Comparison of ENCODE assay signal across 11 mouse cellular contexts in genomic region chr8:84785506-84785755, GRCm38 (mm10). TPM values are rescaled to one million over a fixed set of nuclear protein-coding genes. Genes with fewer than 3 reads are reported as not detected.
DNase-seq lines count a peak whose midpoint lies in the region; ATAC-seq and TF ChIP-seq lines count a peak whose summit lies in the region.
"Had no signal": no experiment of that assay in that cellular context is flagged by ENCODE, and none has a peak within 500 bp of the region (broad histone marks: within the 10 kb centered on the region; RNA-seq: fewer than 3 reads in every experiment).

No protein-coding gene starts in this region.

- no peak for ATAC-seq in embryonic facial prominence, embryonic 15.5 days (ENCODE audit: insufficient number of reproducible peaks, low FRiP score, low TSS enrichment, low read depth)
- no peak for ATAC-seq in limb, embryonic 13.5 days (ENCODE audit: low FRiP score, low read depth)
- ATAC-seq: intestine, embryonic 16.5 days had no signal

- no peaks in the 10 kb centered on the region for H3K36me3 ChIP-seq in embryonic facial prominence, embryonic 15.5 days
- peaks cover 4% of the 10 kb centered on the region; the same call in 1 of the 2 replicates for H3K36me3 ChIP-seq in limb, embryonic 13.5 days

- H3K4me3 ChIP-seq in cerebellum, adult 2 months (replicated peaks; ENCODE audit: insufficient read depth, low read depth, low read length): peak overlapping the region; percentile 64
- no peak overlapping the region; the same call in 1 of the 2 replicates for H3K4me3 ChIP-seq in layer of hippocampus, adult 2 months
- peak overlapping the region; percentile 19 for H3K4me3 ChIP-seq in embryonic facial prominence, embryonic 15.5 days (replicated peaks)
- H3K4me3 ChIP-seq in limb, embryonic 13.5 days: peak overlapping the region; percentile 34
- H3K4me3 ChIP-seq: erythroblast, embryonic 14.5 days had no signal

- H3K27ac ChIP-seq in cerebellum, adult 2 months (ENCODE audit: insufficient read depth, low read length): peak overlapping the region; percentile 92
- peak overlapping the region; percentile 97 for H3K27ac ChIP-seq in layer of hippocampus, adult 2 months
- no peak overlapping the region for H3K27ac ChIP-seq in embryonic facial prominence, embryonic 15.5 days (replicated peaks)
- no peak overlapping the region for H3K27ac ChIP-seq in limb, embryonic 13.5 days

- no peak for DNase-seq in cerebellum, adult 2 months
- no peak for DNase-seq in cerebellum, postnatal 25 days
- DNase-seq in layer of hippocampus, adult 2 months (ENCODE audit: low spot score in 2 of 2): no peak
- no peak for DNase-seq in layer of hippocampus, adult 8-10 months (ENCODE audit: low spot score in 2 of 2)
- no peak for DNase-seq in thymus, postnatal 10 days (ENCODE audit: low spot score in 2 of 2)
- no peak for DNase-seq in thymus, postnatal 36 days
- DNase-seq: liver had no signal

- no peaks in the 10 kb centered on the region for H3K27me3 ChIP-seq in cerebellum, adult 2 months (ENCODE audit: control insufficient read depth, insufficient read depth, low read length)
- peaks cover 27% of the 10 kb centered on the region for H3K27me3 ChIP-seq in embryonic facial prominence, embryonic 15.5 days
- peaks cover 96% of the 10 kb centered on the region for H3K27me3 ChIP-seq in limb, embryonic 13.5 days

- H3K9ac ChIP-seq in embryonic facial prominence, embryonic 15.5 days: no peak overlapping the region
- peak overlapping the region; percentile 63; the same call in 1 of the 2 replicates for H3K9ac ChIP-seq in limb, embryonic 13.5 days

- no peak for TF ChIP-seq POLR2A in cerebellum, adult 2 months (IDR thresholded peaks at IDR 0.05; ENCODE audit: borderline replicate concordance, insufficient read depth, low read length)

- peaks cover 71% of the 10 kb centered on the region for H3K4me1 ChIP-seq in cerebellum, adult 2 months (ENCODE audit: control insufficient read depth, insufficient read depth, low read length)
- peaks cover 98% of the 10 kb centered on the region for H3K4me1 ChIP-seq in embryonic facial prominence, embryonic 15.5 days
- peaks cover 100% of the 10 kb centered on the region for H3K4me1 ChIP-seq in limb, embryonic 13.5 days

- TF ChIP-seq CTCF in cerebellum, adult 2 months (IDR thresholded peaks at IDR 0.05; ENCODE audit: borderline replicate concordance, insufficient read depth, low read depth, low read length): no peak
- TF ChIP-seq CTCF in layer of hippocampus, adult 2 months (conservative IDR thresholded peaks at IDR 0.05): no peak

- H3K9me3 ChIP-seq in embryonic facial prominence, embryonic 15.5 days (replicated peaks): no peaks in the 10 kb centered on the region
- no peaks in the 10 kb centered on the region for H3K9me3 ChIP-seq in limb, embryonic 13.5 days

- H3K4me2 ChIP-seq in embryonic facial prominence, embryonic 15.5 days (replicated peaks): peak overlapping the region; percentile 40
- H3K4me2 ChIP-seq in limb, embryonic 13.5 days (replicated peaks): peak overlapping the region; percentile 60

- WGBS in cerebellum, adult 2 months: 33% methylated on average over 11 of the region's 11 CpGs
- 35% methylated on average over 11 of the region's 11 CpGs for WGBS in embryonic facial prominence, embryonic 15.5 days
- WGBS in limb, embryonic 13.5 days: 11% methylated on average over 11 of the region's 11 CpGs

RNA-seq across cellular contexts. Expression of gene Nfix, which starts 14.7 kb away (rescaled TPM):
- polyA plus RNA-seq in cerebellum, adult 2 months (2012; rRNA removed): 98.5 and 105 TPM in 2 replicates
- total RNA-seq in layer of hippocampus, adult 2 months (2021): 100 to 1,000 TPM; 408 to 482 TPM
- 100 to 1,000 TPM; 453 to 552 (median 494) TPM for total RNA-seq in layer of hippocampus, adult 8-10 months (2022)
- polyA plus RNA-seq in embryonic facial prominence, embryonic 15.5 days (2015; fragmentation: Nextera tagmentation; extraction: Ambion mirVana): 61.4 and 62.0 TPM in 2 replicates
- polyA plus RNA-seq in limb, embryonic 13.5 days (2015; fragmentation: Nextera tagmentation; extraction: Ambion mirVana): 46.9 and 48.0 TPM in 2 replicates

RNA-seq across cellular contexts. Expression of gene Dand5, which starts 37.2 kb away (rescaled TPM):
- 16.1 and 16.2 TPM in 2 replicates for polyA plus RNA-seq in cerebellum, adult 2 months (2012; rRNA removed)
- total RNA-seq in layer of hippocampus, adult 2 months (2021): 10 to 100 TPM; 11.9 TPM
- 10 to 100 TPM in 1 of 4 experiments, 1 to 10 TPM in 3; 8.4 to 10.5 (median 8.9) TPM for total RNA-seq in layer of hippocampus, adult 8-10 months (2022)
- polyA plus RNA-seq in embryonic facial prominence, embryonic 15.5 days (2015; fragmentation: Nextera tagmentation; extraction: Ambion mirVana): 8.4 and 8.9 TPM in 2 replicates
- polyA plus RNA-seq in limb, embryonic 13.5 days (2015; fragmentation: Nextera tagmentation; extraction: Ambion mirVana): 6.3 TPM in 2 replicates

RNA-seq across cellular contexts. Expression of gene Gadd45gip1, which starts 45.9 kb away (rescaled TPM):
- polyA plus RNA-seq in cerebellum, adult 2 months (2012; rRNA removed): 45.3 and 45.5 TPM in 2 replicates
- 10 to 100 TPM; 23.3 to 26.1 TPM for total RNA-seq in layer of hippocampus, adult 2 months (2021)
- 10 to 100 TPM; 21.6 to 27.7 (median 23.3) TPM for total RNA-seq in layer of hippocampus, adult 8-10 months (2022)
- 46.5 TPM in 2 replicates for polyA plus RNA-seq in embryonic facial prominence, embryonic 15.5 days (2015; fragmentation: Nextera tagmentation; extraction: Ambion mirVana)
- 48.1 and 48.4 TPM in 2 replicates for polyA plus RNA-seq in limb, embryonic 13.5 days (2015; fragmentation: Nextera tagmentation; extraction: Ambion mirVana)

RNA-seq across cellular contexts. Expression of gene Rad23a, which starts 55.0 kb away (rescaled TPM):
- 117 and 120 TPM in 2 replicates for polyA plus RNA-seq in cerebellum, adult 2 months (2012; rRNA removed)
- total RNA-seq in layer of hippocampus, adult 2 months (2021): 10 to 100 TPM; 63.4 to 75.9 TPM
- 10 to 100 TPM; 66.4 to 76.2 (median 70.5) TPM for total RNA-seq in layer of hippocampus, adult 8-10 months (2022)
- 104 and 110 TPM in 2 replicates for polyA plus RNA-seq in embryonic facial prominence, embryonic 15.5 days (2015; fragmentation: Nextera tagmentation; extraction: Ambion mirVana)
- 106 TPM in 2 replicates for polyA plus RNA-seq in limb, embryonic 13.5 days (2015; fragmentation: Nextera tagmentation; extraction: Ambion mirVana)

Comparison
In these comparisons a context has a peak if more than half of its experiments do, and no peak if none do; other contexts are left out.
1. H3K27ac ChIP-seq: peak in cerebellum, adult 2 months (single experiment) and layer of hippocampus, adult 2 months (single experiment); none in embryonic facial prominence, embryonic 15.5 days (single experiment) and limb, embryonic 13.5 days (single experiment).